Mouse (Mus musculus): ENCODE data around the gene Csnk1g1.

Csnk1g1 gene

DNA sequence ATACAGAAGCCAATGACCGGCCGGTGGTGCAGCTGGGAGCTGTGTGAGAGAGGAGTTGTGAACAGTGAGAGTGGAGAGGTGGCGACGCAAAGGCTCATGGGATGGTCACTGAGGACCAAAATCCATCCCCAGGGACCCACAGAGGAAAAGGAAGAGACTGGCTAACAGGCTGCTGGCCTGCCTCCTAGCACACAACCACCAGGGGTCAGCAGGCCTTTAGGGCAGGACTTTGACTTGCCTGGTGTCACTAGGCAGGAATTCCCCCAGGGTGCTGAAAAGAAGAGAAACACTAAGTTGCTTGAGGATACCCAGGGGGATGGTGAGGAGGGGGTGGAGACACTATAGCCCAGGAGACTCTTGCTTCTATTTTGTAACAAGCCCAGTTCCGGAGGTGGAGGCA lies 158.8 kb downstream of the Csnk1g1 start:
- peak; percentile 48 for DNase-seq (ENCODE audit: low read depth, low spot score)

DNA sequence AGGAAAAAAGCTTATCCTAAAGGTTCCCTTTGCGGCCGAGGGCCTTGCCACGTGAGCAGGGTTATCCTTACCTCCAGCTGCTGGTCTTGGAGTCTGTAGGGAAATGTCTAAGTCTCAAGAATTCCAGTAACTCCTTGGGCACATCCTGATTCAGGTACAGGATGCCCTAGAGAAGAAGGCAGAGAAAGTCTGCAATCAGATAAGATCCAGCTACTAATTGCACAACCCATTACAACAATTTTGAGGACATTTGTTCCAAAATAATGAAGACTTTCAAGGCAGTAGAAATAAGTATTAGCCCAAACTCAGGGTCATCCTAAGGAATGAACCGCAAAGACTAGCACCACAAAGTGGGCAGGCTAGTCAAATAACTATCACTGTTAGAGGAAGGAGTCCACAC lies 159.3 kb downstream of the Csnk1g1 start:
- no peak for DNase-seq (ENCODE audit: low read depth, low spot score)

DNA sequence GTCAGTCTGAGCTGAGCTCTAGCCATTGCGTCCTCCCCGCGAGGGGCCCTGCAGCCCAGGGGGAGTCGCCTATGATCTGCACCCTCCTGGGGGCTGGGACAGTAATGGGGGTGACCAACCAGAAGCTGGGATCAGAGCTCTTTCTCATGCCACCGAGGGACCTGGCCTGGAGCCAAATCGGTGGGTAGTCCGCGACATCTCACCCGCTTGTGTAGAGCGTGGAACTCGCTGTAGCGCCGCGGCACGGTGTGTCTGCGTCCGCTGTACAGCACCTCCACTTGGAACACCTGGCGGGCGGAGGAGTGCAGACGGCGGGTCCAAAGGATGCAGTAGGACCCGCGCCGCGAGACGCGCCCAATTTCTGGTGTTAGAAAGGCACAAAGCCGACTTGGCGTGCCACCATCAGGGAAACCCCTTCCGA lies 160.3 kb downstream of the Csnk1g1 start:
- DNase-seq (ENCODE audit: low read depth, low spot score) = peak; percentile 27

DNA sequence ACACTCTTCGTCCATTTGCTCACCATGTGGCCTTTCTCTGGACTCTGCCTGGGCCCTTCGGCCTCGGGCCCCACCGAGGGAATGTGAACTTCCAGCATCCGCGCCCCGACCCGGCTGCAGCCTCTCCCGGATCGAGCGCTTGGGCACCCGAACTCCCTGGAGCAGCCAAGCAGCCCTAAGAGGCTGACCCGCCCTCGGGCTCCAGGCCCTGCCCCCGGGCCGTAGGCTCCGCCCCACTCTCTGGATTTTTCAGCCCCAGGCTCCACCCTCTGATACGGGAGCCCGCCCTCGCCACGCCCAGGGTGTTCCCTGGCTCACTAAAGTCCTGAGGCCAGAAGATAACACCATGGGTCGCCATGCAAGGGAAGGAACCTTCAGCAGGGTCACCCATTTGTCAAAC lies 160.9 kb downstream of the Csnk1g1 start, which contains the start of gene Snx22:
Gene Snx22, minus strand, starts transcription at position 137 of the 400 bp plus-strand sequence.
- DNase-seq (ENCODE audit: low read depth, low spot score) = peak; percentile 84

DNA sequence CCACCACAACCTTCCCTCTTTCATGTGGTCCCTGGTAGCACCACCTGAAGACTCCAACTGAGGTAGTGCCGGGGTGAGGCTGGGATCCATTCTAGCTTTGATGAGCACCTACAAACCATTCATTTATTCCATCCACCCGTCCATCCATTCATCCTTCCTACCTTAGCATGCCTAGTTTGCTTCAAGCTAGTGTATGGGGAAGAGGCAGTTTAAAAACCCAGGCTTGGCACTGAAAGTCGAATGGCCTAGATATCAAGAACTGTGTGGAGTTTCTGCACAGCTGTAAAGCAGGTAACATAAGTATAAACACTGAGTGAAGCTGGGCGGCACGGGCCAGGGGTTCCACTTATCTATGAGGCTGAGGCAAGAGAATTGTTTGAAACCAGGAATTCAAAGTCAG lies 161.4 kb downstream of the Csnk1g1 start:
- DNase-seq (ENCODE audit: low read depth, low spot score) = no peak

DNA sequence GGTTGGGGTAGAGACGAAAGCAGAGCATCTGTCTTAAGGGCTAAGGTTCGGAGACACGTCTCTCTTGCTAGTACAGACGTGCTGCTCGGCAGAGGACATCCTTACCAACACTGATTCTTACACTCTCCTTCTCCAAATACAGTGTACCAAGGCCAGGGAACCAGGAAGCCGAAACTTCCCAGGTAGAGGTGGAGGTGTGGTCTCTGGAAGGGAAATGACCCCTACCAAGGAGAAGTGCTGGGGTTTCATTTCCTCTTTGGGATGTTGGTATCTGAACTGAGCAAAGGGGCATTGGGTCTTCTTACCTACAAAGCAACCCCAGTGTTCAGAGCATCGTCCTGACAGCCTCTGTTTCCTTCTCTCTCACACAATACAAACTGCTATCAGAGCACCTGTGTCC lies 164.0 kb downstream of the Csnk1g1 start:
- DNase-seq (ENCODE audit: low read depth, low spot score) = no peak

DNA sequence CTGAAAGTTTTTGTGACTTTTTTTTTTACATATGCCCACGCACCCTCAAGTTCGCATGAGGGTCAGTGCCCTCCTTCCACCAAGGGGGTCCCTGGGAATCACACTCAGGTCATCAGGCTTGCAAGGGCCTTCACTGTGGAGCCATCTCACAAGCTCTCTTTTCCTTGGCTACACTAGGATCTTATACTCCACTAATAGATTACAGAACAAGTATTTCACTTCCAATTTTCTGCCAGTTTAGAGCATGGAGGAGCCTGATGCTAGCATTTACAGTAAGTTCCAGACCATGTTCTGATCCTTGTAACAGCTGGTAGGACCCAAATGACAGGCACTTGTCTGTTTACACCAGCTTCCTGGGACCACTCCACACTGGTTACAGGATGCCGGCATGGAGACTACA lies 169.3 kb downstream of the Csnk1g1 start:
- DNase-seq (ENCODE audit: low read depth, low spot score) = no peak

DNA sequence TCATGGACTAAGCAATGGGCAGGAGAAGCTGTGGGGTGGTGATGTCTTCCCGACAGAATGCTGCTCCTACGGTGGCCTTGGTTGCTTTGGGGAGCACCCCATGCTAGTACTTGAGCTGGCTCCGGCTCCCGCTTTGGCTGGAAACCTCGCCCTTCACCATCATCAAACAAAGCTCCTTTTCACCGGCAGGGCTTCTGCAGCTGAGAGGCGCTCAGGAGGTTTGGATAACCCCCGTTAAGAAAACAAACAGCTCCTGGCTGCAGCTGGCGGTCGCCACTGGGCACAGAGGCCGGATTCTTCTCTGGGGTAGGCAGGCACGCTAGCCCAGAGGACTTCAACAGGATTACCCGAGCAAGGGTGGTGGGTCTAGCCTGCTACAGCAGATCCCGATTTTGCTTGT lies 169.8 kb downstream of the Csnk1g1 start:
- no peak for DNase-seq (ENCODE audit: low read depth, low spot score)

DNA sequence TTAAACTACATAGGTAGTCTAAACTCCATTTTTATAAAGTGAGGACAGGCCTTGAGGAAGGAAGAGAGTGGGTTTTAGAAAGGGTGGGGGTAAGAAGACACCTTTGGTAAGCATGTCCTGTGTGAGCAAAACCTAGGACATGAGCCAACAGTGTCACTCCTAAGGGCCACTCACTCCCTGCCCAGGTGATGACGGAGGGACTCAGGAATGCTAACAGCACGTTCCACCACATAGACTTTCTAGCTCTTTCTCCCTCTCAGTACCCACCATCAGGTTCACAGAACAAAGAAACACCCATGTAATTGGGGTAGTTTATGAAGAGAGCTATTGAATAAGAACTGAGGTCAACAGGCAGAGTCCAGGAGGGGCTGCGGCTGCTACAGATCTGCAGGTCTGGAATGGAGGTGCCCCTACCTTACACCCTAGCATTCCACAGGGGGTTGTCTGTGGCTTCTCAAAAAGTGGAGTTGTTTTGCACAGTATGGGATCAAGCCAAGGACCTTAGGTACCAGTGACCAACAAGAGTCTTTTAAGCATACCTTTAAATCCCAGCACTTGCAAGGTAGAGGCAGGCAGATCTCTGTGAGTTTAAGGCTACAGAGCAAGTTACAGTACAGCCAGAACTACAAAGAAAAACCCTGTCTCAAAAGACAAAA lies 172.2 kb downstream of the Csnk1g1 start:
- DNase-seq (ENCODE audit: low read depth, low spot score) = no peak

DNA sequence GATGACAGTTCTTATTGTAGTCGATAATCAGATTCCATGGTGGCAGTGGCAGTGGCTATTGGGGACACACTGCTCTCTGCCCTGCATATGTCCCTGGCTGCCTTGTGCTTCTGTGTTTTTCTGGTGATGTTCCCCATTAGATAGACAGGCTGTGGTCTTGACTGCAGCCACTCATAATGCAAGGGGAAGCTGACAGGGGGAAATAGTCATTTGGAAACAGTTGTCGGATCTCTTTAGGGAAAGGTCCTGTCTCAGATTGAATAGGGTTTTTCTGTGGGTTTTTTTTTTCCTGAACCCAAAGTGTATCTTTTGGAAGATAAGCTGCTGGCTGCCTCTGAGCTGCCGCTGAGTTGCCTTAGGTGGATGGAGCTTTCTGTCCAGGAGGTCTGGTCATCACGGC lies 173.3 kb downstream of the Csnk1g1 start:
- DNase-seq (ENCODE audit: low read depth, low spot score) = no peak

DNA sequence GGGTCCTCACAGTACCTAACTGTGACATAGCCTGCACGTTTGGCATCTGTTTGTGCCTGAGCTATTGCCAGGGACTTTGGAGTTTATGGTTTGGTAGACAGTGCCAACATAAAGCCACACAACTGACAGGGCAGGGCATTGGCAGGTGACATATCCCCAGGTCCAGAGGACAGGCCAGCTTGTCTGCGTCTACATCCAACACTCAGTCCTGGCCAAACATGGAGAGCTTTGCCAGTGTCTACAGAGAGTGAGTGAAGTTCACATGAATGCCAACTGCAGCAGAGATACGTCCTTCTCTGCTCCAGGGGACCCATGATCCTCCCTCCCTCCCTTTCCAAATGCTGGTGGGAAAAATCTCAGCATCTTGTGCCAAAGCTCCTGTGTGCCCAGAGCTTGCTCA lies 175.4 kb downstream of the Csnk1g1 start:
- no peak for DNase-seq (ENCODE audit: low read depth, low spot score)

DNA sequence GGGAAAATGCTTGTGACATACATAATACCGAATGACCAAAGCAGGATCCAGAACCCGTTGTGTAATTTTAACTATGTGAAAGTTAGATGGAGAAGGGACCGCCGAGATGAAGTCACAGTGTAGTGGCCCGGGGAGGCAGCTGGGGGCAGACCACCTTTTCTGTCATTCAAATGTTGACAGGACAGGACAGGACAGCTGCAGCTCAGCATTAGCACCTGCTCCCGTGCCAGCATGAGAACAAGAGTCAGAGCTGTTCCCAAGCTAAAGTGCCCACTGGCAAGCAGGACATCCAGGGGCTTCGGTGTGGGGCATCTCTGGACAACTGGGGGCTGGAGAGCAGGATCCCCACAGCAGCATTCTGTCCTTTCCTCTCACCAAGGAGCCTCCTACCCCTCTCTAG lies 178.3 kb downstream of the Csnk1g1 start:
- DNase-seq (ENCODE audit: low read depth, low spot score) = no peak

DNA sequence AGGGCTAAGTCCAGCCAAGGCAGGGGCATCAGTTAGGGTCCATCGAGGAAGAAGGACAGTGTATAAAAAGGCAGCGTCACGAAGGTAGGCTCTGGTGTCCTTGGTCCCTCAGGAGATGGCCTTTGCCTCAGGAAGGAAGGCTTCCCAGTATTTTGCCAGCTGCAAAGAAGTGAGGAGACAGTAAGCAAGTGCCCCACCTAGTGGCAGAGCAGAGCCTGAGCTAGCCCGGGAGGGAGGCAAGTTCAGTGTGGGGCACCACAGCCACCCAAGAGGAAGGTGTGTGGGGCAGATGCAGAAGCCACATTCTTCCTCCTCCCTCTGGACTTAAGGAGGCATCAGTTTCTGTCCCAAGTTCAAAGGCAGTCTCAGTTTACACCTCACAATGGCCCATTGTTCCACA lies 179.7 kb downstream of the Csnk1g1 start:
- peak; percentile 75 for DNase-seq (ENCODE audit: low read depth, low spot score)

DNA sequence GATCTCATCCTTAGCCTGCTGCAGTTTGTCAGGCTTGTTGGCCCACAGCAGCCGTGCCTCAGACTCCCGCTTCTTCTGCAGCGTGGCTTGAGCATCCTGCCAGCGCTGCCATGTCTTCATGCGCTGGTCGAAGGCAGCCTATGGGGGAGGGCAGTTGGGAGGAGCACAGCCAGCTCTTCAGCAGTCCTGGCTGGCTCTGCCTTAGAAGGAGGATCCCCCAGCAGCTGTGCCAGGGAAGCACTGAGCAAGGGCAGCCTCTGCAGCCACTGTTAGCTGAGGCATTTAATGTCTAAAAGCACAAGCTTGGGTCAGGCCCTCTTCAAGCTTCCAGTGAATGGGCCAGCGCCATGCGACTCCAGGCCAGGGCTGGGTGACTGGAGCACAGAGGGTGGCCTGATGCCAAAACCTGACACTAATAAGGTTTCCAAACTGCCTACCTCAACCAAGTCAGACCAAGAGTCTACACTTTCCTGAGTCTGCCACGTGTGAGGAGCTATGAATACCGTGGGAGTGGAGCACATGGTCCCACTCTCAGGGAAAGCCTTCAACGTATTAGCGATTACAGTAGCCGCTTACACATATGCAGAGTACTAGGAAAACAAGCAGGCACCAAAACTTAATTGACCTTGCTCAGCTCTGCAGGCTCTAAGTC lies 182.0 kb downstream of the Csnk1g1 start:
- no peak for DNase-seq (ENCODE audit: low read depth, low spot score)

DNA sequence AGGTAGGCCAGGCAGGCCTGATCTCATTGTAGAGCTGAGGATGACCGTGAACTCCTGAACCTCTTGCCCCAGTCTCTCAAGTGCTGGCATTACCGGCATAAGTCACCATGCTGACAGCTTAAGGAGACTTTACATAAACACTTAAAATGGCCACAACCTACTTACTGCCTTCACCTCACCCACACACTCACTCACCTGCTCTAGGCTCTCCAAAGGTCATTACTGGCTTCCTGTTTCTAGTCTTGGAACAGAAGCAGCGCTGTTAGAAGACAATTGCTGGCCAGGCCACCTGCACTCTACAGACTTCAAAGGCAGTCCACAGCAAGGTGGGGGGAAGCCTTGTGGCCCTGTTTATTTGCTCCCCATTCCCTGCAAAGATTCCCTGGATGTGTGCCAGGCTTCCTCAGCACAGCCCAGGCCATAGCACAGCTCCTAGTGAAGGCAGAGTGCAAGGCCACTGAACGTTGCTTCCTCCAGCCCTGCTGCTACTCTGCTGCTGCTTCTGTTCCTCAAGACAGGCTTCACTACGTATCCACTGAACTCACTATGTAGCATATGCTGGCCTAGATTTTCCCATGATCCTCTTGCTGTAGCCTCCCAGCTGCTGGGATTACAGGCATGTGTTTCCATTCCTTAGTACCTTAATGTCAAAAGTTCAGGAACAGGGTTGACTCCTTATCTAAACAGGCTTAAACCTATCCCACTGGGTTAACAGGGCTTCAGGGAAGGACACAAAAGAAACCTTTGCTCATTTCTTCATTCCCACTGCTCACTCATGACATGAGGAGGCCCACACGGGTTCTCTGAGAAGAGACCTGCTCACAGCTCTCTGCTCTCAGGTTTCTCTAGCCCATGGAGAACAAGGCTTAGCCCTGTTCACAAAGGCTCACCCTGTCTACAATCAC lies 182.9 kb downstream of the Csnk1g1 start:
- no peak for DNase-seq (ENCODE audit: low read depth, low spot score)

DNA sequence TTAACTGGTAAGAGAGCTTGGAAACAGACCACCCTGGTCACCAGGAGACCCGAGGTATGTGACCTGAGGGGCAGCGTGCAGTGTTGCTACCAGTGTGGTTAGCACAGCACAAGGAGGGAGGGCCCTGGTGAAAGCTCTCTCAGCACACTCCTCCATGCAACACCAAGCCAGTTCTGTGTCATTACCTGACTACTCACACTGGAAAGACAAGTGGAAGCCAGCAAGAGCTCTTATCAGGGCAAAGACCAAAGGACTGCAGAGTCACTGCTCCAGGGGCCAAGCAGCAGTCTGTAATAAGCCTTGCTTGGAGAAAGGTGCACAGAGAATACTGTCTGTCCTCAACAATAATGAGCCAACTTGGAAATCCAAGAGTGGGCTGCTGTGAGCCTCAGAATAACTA lies 183.9 kb downstream of the Csnk1g1 start:
- DNase-seq (ENCODE audit: low read depth, low spot score) = no peak

Measured in ES-CJ7 (cell line).